Mouse (Mus musculus) cerebellum, adult 2 months (tissue): ENCODE data around the gene Cct5.

Source experiments
- CTCF ChIP-seq: fragments of 200-500 bp; IDR thresholded peaks from 2 replicates; pipeline ENCODE4 v1.5.1; 2011; ENCODE audit warnings: low read depth, mild to moderate bottlenecking, control low read depth, low read length, moderate library complexity, borderline replicate concordance; ENCODE audit not compliant: insufficient read depth
- POLR2A ChIP-seq: fragments of 200-500 bp; IDR thresholded peaks from 2 replicates; pipeline ENCODE4 v1.6.1; 2011; ENCODE audit warnings: low read length, control low read depth, borderline replicate concordance; ENCODE audit not compliant: insufficient read depth

DNA sequence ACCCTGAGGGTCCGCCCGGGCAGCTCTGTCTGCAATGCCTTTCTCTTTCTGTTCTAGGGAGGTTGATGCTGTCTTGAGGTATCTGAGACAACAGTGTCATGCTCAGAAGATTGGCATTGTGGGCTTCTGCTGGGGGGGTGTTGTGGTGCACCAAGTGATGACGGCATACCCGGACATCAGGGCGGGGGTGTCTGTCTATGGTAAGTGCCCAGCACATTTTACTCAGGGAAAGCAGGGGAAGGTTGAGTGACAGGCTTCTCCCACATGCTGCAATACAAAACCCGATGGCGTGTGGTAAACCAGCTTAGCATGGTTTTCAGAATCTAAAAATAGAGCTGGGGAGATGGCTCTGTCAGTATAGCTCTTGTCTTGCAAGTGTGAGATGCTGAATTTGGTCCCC is 16.4 kb downstream of the Cct5 start:
- TF ChIP-seq POLR2A (no peak), CTCF (no peak)
